Mouse (Mus musculus): ENCODE measurements around the gene Mettl3.
"Not testable (repeated sequence)": the region's sequence is repeated elsewhere in the genome, so short reads cannot be mapped to it uniquely, and the experiment has no call there.

Gene Mettl3

GRCm38 (mm10) chr14:52304644-52305271 is at the start of gene Mettl3:
TSS of gene Mettl3 (minus strand) at chr14:52305128.
- peak; percentile 94 to 96 for DNase-seq

- DNase-seq, result no peak
These were observed 34.6 kb upstream of the Mettl3 start for GRCm38 (mm10) chr14:52339512-52339852.

GRCm38 (mm10) chr14:52338751-52339511 is 34.0 kb upstream of the Mettl3 start:
- DNase-seq, result peak; percentile 53 to 63

GRCm38 (mm10) chr14:52332171-52332570 is 27.2 kb upstream of the Mettl3 start:
- no peak for DNase-seq

GRCm38 (mm10) chr14:52331069-52331750 is 26.3 kb upstream of the Mettl3 start:
- no peak for DNase-seq

- DNase-seq, result no peak
These were observed 23.2 kb upstream of the Mettl3 start, which contains the start of gene Sall2 for GRCm38 (mm10) chr14:52327910-52328812. TSS of gene Sall2 (minus strand) at chr14:52328762.

GRCm38 (mm10) chr14:52327375-52327901 is 22.5 kb upstream of the Mettl3 start:
- DNase-seq, result no peak

GRCm38 (mm10) chr14:52325890-52326289 is 21.0 kb upstream of the Mettl3 start:
- DNase-seq, result peak in 1 of 2 experiments; percentile 24

GRCm38 (mm10) chr14:52319361-52319760 is 14.4 kb upstream of the Mettl3 start:
- peak; percentile 35 to 48 for DNase-seq

GRCm38 (mm10) chr14:52316441-52317225 is 11.7 kb upstream of the Mettl3 start:
- DNase-seq, result peak; percentile 45 to 71

GRCm38 (mm10) chr14:52315792-52316440 is 11.0 kb upstream of the Mettl3 start:
- peak; percentile 84 to 90 for DNase-seq

GRCm38 (mm10) chr14:52315283-52315780 is 10.4 kb upstream of the Mettl3 start:
- peak in 1 of 2 experiments; percentile 13 for DNase-seq

GRCm38 (mm10) chr14:52314808-52315150 is 9.9 kb upstream of the Mettl3 start:
- peak; percentile 22 to 32 for DNase-seq

GRCm38 (mm10) chr14:52313931-52314807 is 9.2 kb upstream of the Mettl3 start:
- no peak for DNase-seq

- DNase-seq, result no peak
These were observed 6.0 kb upstream of the Mettl3 start for GRCm38 (mm10) chr14:52310906-52311305.

GRCm38 (mm10) chr14:52310343-52310742 is 5.4 kb upstream of the Mettl3 start:
- peak in 1 of 2 experiments; percentile 18 for DNase-seq

- no peak for DNase-seq
These were observed 1.2 kb upstream of the Mettl3 start for GRCm38 (mm10) chr14:52306100-52306499.

GRCm38 (mm10) chr14:52303517-52303916 is 1.4 kb downstream of the Mettl3 start:
- DNase-seq, result not testable (repeated sequence)

GRCm38 (mm10) chr14:52295558-52296264 is 9.2 kb downstream of the Mettl3 start:
- no peak for DNase-seq
